Mouse (Mus musculus): Measurements from ENCODE around the gene Frmd4b.

The Frmd4b gene

DNA sequence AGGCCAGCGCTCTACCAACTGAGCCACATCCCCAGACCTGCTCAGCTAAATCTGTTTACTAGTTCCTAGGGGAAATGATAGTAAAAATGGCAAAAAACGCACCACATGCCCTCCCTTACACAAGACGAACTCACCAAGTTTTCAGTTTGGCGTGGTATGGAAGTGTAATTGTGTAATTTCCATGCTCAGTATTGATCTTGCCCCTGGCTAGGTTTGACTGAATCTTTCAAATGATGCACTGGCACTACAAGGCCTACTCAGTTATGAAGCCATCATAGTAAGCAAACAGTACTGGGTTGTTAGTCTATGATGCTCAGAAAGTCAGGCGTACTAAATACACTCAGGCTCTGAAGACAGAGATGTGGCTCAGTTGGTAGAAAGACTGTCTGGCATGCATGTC is 275.2 kb downstream of the Frmd4b start:
- no peaks in the 10 kb centered on the region for H3K27me3 ChIP-seq (ENCODE audit: control insufficient read depth, insufficient read depth, low read length, poor library complexity, severe bottlenecking)
- H3K36me3 ChIP-seq (ENCODE audit: control insufficient read depth, insufficient read depth, low read length, poor library complexity, severe bottlenecking), result no peaks in the 10 kb centered on the region
- no peak for DNase-seq (ENCODE audit: low read depth, low spot score)

DNA sequence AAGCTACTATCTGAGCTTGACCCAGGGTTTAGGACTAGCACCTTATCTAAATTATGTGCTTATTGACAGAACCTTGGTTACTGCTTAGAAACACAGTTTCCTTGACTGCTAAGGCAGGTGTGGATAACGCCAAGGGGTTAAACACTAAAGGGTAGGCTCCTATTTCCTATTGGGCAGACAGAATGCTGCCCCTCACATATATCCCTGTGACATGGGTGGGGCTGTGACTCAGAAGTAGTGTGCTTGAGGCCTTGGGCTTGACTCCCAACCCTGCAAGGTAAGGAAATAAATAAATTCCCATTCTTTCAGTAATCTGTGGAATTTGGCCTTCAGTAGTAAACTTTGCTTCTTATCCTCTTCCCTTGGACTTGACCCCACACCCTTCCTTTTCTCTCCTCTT is 275.7 kb downstream of the Frmd4b start:
- Histone ChIP-seq H3K27me3 (ENCODE audit: control insufficient read depth, insufficient read depth, low read length, poor library complexity, severe bottlenecking) (no peaks in the 10 kb centered on the region), H3K36me3 (ENCODE audit: control insufficient read depth, insufficient read depth, low read length, poor library complexity, severe bottlenecking) (no peaks in the 10 kb centered on the region)
- DNase-seq (ENCODE audit: low read depth, low spot score), result no peak

DNA sequence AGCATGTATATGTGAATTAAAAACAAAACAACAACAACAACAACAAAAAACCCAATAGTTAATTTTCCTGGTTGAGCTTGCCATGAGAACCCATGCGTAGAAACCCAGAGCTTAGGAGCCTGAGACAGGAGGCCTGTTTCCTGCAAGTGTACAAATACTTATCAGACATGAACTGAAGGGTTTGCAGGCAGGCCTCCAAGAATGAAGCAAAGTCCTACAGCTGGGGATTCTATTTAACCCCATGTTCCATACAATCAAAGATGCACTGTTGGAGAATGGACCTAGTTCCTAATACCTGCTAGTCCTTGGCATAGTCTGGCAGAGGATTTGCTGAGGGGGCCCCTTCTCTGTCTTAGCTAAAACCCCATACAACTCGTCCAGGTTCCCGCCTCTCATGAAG is 276.2 kb downstream of the Frmd4b start:
- no peaks in the 10 kb centered on the region for H3K36me3 ChIP-seq (ENCODE audit: control insufficient read depth, insufficient read depth, low read length, poor library complexity, severe bottlenecking)
- no peaks in the 10 kb centered on the region for H3K27me3 ChIP-seq (ENCODE audit: control insufficient read depth, insufficient read depth, low read length, poor library complexity, severe bottlenecking)

DNA sequence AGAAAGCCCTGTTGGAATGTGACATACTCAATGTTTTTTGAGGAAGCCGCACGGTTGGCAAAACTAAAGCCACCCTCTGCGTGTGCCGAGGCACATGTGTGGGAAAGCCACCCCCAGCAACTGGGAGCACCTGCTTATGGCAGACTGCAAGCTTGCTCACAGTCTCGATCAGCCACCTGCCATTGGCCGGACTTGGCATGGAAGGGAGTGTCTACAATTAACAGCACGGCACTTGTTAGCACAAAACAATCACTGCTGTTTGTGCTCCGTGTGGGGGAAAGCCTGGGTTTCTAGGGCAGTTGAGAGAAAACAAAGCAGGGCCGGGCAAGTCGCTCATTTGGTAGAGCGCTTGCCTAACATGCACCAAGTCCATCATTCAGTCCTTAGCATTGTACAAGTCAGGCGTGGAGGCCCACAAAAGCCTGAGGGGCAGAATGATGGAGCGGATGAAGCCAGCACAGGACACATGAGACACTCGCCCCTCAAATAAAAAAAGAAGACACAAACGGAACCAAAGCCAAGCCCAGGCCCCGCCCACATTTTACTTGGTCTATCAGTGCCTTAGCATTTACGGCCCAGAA is 277.0 kb downstream of the Frmd4b start:
- H3K36me3 ChIP-seq (ENCODE audit: control insufficient read depth, insufficient read depth, low read length, poor library complexity, severe bottlenecking), result no peaks in the 10 kb centered on the region

More for the DNA sequence above, 276.2 kb downstream of the Frmd4b start:
- DNase-seq (ENCODE audit: low read depth, low spot score), result no peak

DNA sequence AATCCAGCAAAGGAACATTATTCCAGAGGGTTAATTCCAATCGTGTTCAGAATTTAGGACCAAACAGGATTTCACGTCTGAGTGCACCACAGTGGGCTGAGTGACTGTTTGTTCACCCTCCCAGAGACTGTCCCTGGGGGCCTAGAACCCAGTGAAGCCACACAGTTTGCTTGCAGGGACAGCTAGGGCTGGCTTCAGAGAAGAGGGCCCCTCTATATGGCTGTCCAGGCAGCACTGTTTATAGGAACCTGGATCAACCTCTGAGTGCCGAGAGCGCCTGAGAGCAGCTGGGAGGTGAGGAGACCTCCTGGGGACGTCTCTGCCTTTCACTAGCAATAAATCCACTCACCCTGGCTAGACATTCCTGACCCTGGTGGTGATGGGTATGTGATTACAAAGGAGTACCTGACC is 278.1 kb downstream of the Frmd4b start:
- Histone ChIP-seq H3K27me3 (ENCODE audit: control insufficient read depth, insufficient read depth, low read length, poor library complexity, severe bottlenecking) (no peaks in the 10 kb centered on the region), H3K36me3 (ENCODE audit: control insufficient read depth, insufficient read depth, low read length, poor library complexity, severe bottlenecking) (no peaks in the 10 kb centered on the region)
- DNase-seq (ENCODE audit: low read depth, low spot score), result no peak

More for the DNA sequence above, 277.0 kb downstream of the Frmd4b start:
- H3K27me3 ChIP-seq (ENCODE audit: control insufficient read depth, insufficient read depth, low read length, poor library complexity, severe bottlenecking), result no peaks in the 10 kb centered on the region
- no peak for DNase-seq (ENCODE audit: low read depth, low spot score)

DNA sequence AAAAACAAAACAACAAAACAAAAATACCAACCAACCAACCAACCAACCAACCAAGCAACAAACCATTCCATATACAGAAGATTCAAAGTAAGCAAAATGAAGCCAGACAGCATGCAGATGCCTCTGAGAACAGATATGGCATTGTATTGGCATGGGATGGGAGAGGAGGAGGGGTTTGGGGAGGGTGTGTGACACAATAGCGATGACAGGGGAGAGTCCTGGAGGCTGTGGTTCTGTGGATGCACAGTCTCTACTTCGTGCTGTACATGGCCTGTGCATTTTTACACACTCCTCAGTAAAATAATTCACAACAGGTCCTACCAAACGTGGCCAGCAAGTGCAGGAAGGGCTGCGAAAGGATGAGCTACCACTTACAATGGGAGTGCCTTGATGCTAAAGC is 278.5 kb downstream of the Frmd4b start:
- no peak for DNase-seq (ENCODE audit: low read depth, low spot score)
- Histone ChIP-seq H3K36me3 (ENCODE audit: control insufficient read depth, insufficient read depth, low read length, poor library complexity, severe bottlenecking) (no peaks in the 10 kb centered on the region), H3K27me3 (ENCODE audit: control insufficient read depth, insufficient read depth, low read length, poor library complexity, severe bottlenecking) (no peaks in the 10 kb centered on the region)

DNA sequence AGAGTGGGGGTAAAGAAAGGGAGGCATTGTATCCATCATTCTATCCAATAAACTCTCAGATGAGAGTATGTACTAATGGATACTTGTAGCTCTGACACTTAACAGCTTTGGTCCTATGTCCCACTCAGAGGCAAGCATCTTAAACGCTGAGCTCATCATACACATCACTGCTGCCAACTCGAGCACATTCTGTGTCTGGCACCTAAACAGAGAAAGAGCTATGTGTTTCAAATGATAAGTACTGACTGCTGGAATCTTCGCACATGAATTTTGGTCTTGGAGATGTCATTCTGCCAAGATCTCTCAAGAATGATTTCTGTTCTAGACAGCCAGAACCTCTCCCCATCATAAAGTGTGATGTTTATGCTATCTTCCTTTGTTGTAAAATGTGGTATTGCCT is 284.0 kb downstream of the Frmd4b start:
- DNase-seq (ENCODE audit: low read depth, low spot score), result no peak

DNA sequence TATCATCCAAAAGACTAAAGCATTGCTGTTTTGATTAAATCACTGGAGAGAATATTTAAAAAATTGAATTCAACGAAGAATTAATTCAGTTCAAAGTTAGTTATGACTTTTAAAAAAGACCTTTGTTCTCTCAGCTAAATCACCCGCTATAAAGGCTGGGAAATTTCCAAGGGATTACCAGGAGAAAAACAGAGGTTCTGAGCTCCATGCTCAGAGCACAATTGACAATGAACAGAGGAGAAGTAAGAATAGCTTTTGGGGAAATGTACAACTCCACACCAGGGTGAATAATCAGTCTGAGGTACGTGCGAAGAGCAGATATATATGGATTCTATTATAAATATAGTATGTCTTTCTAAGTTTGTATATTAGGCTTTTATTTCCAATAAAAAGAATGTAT is 293.4 kb downstream of the Frmd4b start:
- no peak for DNase-seq (ENCODE audit: low read depth, low spot score)
- Histone ChIP-seq H3K27me3 (ENCODE audit: control insufficient read depth, insufficient read depth, low read length, poor library complexity, severe bottlenecking) (no peaks in the 10 kb centered on the region), H3K36me3 (ENCODE audit: control insufficient read depth, insufficient read depth, low read length, poor library complexity, severe bottlenecking) (no peaks in the 10 kb centered on the region)

More for the DNA sequence above, 284.0 kb downstream of the Frmd4b start:
- Histone ChIP-seq H3K36me3 (ENCODE audit: control insufficient read depth, insufficient read depth, low read length, poor library complexity, severe bottlenecking) (no peaks in the 10 kb centered on the region), H3K27me3 (ENCODE audit: control insufficient read depth, insufficient read depth, low read length, poor library complexity, severe bottlenecking) (no peaks in the 10 kb centered on the region)

DNA sequence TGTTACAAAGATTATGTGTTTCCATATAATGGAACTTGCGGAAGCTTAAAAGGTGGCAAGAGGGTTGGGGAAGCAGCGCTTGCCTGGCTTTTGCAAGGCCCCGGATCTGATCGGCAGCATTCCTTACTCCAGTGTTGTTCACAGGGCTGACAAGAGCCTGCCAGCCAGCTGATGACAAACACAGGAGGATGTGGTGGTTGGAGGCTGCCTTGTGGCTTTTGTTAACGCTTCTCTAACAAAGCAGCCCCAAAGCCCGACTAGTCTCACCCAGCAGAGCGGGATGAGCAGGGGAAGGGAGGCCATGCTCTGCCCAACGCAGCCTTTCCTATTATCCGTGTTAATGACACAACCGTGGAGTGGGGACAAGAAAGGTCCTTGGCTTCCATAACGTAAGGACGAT is 295.2 kb downstream of the Frmd4b start:
- no peak for DNase-seq (ENCODE audit: low read depth, low spot score)
- H3K27me3 ChIP-seq (ENCODE audit: control insufficient read depth, insufficient read depth, low read length, poor library complexity, severe bottlenecking), result no peaks in the 10 kb centered on the region
- H3K36me3 ChIP-seq (ENCODE audit: control insufficient read depth, insufficient read depth, low read length, poor library complexity, severe bottlenecking), result no peaks in the 10 kb centered on the region

DNA sequence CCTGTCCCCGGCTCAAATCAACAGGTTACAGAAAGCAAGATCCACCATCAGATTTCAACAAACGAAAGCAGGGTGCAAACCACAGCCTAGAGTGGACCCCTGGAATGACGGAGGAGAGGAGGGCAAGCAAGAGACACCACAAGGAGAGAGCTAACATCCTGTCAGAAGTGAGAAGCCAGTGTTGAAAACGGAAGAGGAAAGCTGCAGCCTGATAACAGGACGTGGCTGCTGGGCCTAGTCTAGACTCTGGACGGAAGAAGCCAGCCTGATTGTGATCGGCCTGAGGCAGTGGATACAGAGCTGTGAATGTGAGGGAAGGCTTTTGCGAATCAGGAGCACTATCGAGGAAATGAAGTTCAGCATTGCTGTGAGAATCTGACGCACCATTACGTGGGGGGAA is 296.2 kb downstream of the Frmd4b start:
- Histone ChIP-seq H3K27me3 (ENCODE audit: control insufficient read depth, insufficient read depth, low read length, poor library complexity, severe bottlenecking) (no peaks in the 10 kb centered on the region), H3K36me3 (ENCODE audit: control insufficient read depth, insufficient read depth, low read length, poor library complexity, severe bottlenecking) (no peaks in the 10 kb centered on the region)
- no peak for DNase-seq (ENCODE audit: low read depth, low spot score)

DNA sequence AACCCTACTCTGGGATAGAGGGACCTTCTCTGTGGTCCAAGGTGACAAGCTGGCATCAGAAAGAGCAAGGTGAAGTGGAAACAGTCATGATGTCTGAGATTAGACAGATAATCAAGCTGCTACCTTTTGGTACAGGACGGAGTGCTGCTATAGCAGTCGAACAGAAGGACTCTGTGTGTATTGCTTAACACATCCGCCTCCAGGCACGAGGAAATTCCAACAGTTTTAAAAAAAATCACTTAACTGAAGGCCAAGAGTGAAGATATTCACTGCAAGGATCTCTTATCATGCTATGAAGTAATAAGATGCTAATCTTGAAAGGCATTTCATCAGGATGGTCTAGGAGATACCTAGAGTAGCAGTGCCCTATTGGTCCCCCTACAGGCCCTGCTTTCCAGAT is 298.3 kb downstream of the Frmd4b start:
- DNase-seq (ENCODE audit: low read depth, low spot score), result no peak
- H3K27me3 ChIP-seq (ENCODE audit: control insufficient read depth, insufficient read depth, low read length, poor library complexity, severe bottlenecking), result no peaks in the 10 kb centered on the region
- H3K36me3 ChIP-seq (ENCODE audit: control insufficient read depth, insufficient read depth, low read length, poor library complexity, severe bottlenecking), result no peaks in the 10 kb centered on the region

DNA sequence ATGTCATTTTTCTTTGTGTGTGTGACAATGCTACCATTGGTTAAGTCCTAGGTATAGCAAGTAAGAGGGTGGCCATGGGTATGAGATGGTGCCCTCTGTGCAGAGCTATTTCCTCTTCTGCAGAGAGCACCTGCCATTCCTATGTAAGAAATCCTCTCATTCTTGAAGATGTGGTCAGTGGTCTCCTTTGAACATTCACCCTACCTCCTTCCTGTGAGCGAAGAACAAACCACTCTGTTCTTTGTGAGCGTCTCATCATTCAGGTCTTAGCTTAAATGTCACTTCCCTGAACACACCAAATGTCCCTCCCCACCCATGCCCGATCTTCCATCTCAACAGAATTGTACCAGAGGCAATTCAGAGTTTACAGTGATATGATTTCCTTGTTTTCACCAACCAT is 299.4 kb downstream of the Frmd4b start:
- Histone ChIP-seq H3K36me3 (ENCODE audit: control insufficient read depth, insufficient read depth, low read length, poor library complexity, severe bottlenecking) (no peaks in the 10 kb centered on the region), H3K27me3 (ENCODE audit: control insufficient read depth, insufficient read depth, low read length, poor library complexity, severe bottlenecking) (no peaks in the 10 kb centered on the region)
- no peak for DNase-seq (ENCODE audit: low read depth, low spot score)

DNA sequence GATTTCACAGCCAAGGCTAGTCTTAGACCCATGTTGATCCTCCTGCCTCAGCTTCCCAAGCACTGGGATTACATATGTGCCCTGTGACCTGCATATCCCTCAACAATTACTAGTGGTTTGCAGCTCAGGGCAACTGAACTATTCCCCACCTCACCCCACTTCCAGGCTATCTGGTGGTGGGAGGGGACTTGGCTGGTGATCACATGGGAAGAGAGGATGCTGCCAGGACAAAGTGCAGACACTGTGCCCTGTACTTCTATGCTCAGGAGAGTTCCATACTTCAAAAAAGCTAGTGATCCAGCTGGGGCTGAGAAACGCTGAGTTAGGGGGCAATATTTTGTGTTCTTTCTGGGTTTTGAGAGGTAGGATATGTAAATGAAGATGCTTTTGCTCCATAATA is 300.6 kb downstream of the Frmd4b start:
- Histone ChIP-seq H3K27me3 (ENCODE audit: control insufficient read depth, insufficient read depth, low read length, poor library complexity, severe bottlenecking) (no peaks in the 10 kb centered on the region), H3K36me3 (ENCODE audit: control insufficient read depth, insufficient read depth, low read length, poor library complexity, severe bottlenecking) (no peaks in the 10 kb centered on the region)
- DNase-seq (ENCODE audit: low read depth, low spot score), result no peak

DNA sequence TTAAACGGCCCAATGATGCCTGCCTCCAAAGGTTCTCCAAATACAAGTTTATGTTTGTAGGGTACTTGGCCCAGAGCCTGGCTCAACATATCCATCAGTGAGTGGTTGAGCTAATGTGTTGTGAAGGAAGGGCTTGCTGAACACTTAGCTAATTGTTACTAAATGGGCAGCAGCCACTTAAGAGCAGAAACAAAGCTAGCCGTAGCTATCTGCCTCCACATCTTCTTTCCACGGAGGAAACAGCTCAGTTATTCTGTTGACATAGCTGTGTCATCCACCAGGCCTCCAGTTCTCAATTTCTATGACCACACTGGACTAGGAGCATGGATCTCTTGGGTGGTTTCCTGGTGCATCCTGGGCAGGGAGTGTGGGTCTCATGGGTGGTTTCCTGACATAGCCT is 302.0 kb downstream of the Frmd4b start:
- Histone ChIP-seq H3K36me3 (ENCODE audit: control insufficient read depth, insufficient read depth, low read length, poor library complexity, severe bottlenecking) (no peaks in the 10 kb centered on the region), H3K27me3 (ENCODE audit: control insufficient read depth, insufficient read depth, low read length, poor library complexity, severe bottlenecking) (no peaks in the 10 kb centered on the region)
- DNase-seq (ENCODE audit: low read depth, low spot score), result no peak

DNA sequence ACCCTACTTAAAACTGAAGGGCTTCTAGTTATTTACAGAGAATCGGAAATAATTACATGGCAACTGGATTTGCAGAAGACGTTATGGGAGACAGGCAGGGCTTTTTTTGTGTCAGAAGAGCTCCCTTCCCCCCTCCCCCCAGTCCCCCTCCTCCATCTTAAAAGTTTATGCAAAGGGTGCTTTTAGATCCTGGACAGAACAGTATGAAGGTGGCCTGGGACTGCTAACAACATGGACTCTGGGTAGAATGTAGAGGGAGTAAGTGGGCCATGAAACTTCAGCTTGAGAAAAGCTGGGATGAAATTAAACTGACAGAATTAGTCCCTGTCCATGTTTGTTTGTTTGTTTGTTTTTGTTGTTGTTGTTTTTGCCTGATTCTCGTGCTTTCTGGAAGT is 304.8 kb downstream of the Frmd4b start:
- H3K27me3 ChIP-seq (ENCODE audit: control insufficient read depth, insufficient read depth, low read length, poor library complexity, severe bottlenecking), result no peaks in the 10 kb centered on the region
- H3K36me3 ChIP-seq (ENCODE audit: control insufficient read depth, insufficient read depth, low read length, poor library complexity, severe bottlenecking), result no peaks in the 10 kb centered on the region
- no peak for DNase-seq (ENCODE audit: low read depth, low spot score)

Data from splenic B cell, adult 2 months (primary cell).